Mouse (Mus musculus) stomach, embryonic 14.5 days (tissue): ENCODE results near the gene Zfp334. TPM values are rescaled to one million over a fixed set of nuclear protein-coding genes. Genes with fewer than 3 reads are reported as not detected.

Experiments used
- ATAC-seq: fragments of 200-750 bp; cut with Nextera tagmentation; 2 replicates; pipeline ENCODE4 v1.8.0; 2017; ENCODE audit warnings: low read depth, moderate TSS enrichment; ENCODE audit not compliant: insufficient number of reproducible peaks, insufficient read depth, low FRiP score
- H3K27ac ChIP-seq: fragments of 300-500 bp; sonication (generic); 2 replicates; pipeline ENCODE4 v1.5.1; 2014; ENCODE audit warnings: mild to moderate bottlenecking, low read length, moderate library complexity, mixed read lengths
- H3K27me3 ChIP-seq: fragments of 300-500 bp; sonication (generic); 2 replicates; pipeline ENCODE4 v1.6.1; 2014; ENCODE audit warnings: low read length, control low read depth, mixed read lengths; ENCODE audit not compliant: control insufficient read depth, insufficient read depth
- H3K36me3 ChIP-seq: fragments of 300-500 bp; sonication (generic); 2 replicates; pipeline ENCODE4 v1.6.1; 2014; ENCODE audit warnings: mild to moderate bottlenecking, control low read depth, low read length, moderate library complexity, mixed read lengths; ENCODE audit not compliant: control insufficient read depth, insufficient read depth
- H3K4me1 ChIP-seq: fragments of 300-500 bp; sonication (generic); 2 replicates; pipeline ENCODE4 v1.6.1; 2014; ENCODE audit warnings: low read length, control low read depth, mixed read lengths; ENCODE audit not compliant: control insufficient read depth, insufficient read depth
- H3K4me2 ChIP-seq: fragments of 300-500 bp; sonication (generic); replicated peaks from 2 replicates; pipeline ENCODE4 v1.6.1; 2014; ENCODE audit warnings: low read depth, low read length, control low read depth
- H3K4me3 ChIP-seq: fragments of 300-500 bp; sonication (generic); 2 replicates; pipeline ENCODE4 v1.5.1; 2014; ENCODE audit warnings: low read depth, low read length, control low read depth
- H3K9ac ChIP-seq: fragments of 300-500 bp; sonication (generic); replicated peaks from 2 replicates; pipeline ENCODE4 v1.6.1; 2014; ENCODE audit warnings: low read depth, mild to moderate bottlenecking, control low read depth, low read length, moderate library complexity, mixed read lengths
- H3K9me3 ChIP-seq: fragments of 300-500 bp; sonication (generic); 2 replicates; pipeline ENCODE4 v1.6.1; 2016; ENCODE audit warnings: low read depth, low read length, control low read depth; ENCODE audit not compliant: control insufficient read depth
- WGBS: fragments of 180-500 bp; shearing (Covaris S2); extraction: QIAGEN DNeasy Blood & Tissue Kit; methylation state at CpG from one replicate; pipeline ENCODE4 v1.1.7; 2014; 5-methylcytosine and 5-hydroxymethylcytosine counted together
- polyA plus RNA-seq: library from polyadenylated mRNA; unstranded; fragments of >200 nt; fragmentation: Nextera tagmentation; extraction: Ambion mirVana; gene quantifications from 2 replicates; pipeline ENCODE4 v1.2.1, GENCODE M21; 2014

Gene Zfp334
- polyA plus RNA-seq, 1 experiment from 2014 or later = 9.6 TPM

- no peak overlapping the region for H3K4me2 ChIP-seq
- no peak overlapping the region for H3K27ac ChIP-seq
- H3K4me3 ChIP-seq = no peak overlapping the region
- H3K36me3 ChIP-seq = no peaks in the 10 kb centered on the region
- no peak overlapping the region for H3K9ac ChIP-seq
- H3K9me3 ChIP-seq = no peaks in the 10 kb centered on the region
- no peak for ATAC-seq
- WGBS = 79% methylated on average over 4 of the region's 4 CpGs
- H3K27me3 ChIP-seq = no peaks in the 10 kb centered on the region
- H3K4me1 ChIP-seq = peaks cover 2% of the 10 kb centered on the region; the same call in 1 of the 2 replicates
Measured at GRCm38 (mm10) chr2:165392156-165392555, 4.1 kb upstream of the Zfp334 start.

GRCm38 (mm10) chr2:165391561-165391960 is 3.5 kb upstream of the Zfp334 start:
- no peak for ATAC-seq
- Histone ChIP-seq H3K4me1 (peaks cover 5% of the 10 kb centered on the region; the same call in 1 of the 2 replicates), H3K4me2 (no peak overlapping the region), H3K36me3 (0 out of 2 replicates have a peak, but pooled peaks cover 2% of the 10 kb centered on the region), H3K27me3 (no peaks in the 10 kb centered on the region), H3K27ac (no peak overlapping the region), H3K9me3 (no peaks in the 10 kb centered on the region), H3K9ac (no peak overlapping the region), H3K4me3 (no peak overlapping the region)
- 17% methylated on average over 8 of the region's 8 CpGs for WGBS

- WGBS = 66% methylated on average over 6 of the region's 6 CpGs
- no peak overlapping the region for H3K4me3 ChIP-seq
- ATAC-seq = no peak
Measured at GRCm38 (mm10) chr2:165389299-165389952, 1.4 kb upstream of the Zfp334 start.

GRCm38 (mm10) chr2:165387370-165387769 is 689 bp downstream of the Zfp334 start:
- Histone ChIP-seq H3K36me3 (peaks cover 43% of the 10 kb centered on the region), H3K27ac (peak overlapping the region; percentile 82), H3K27me3 (no peaks in the 10 kb centered on the region), H3K9me3 (no peaks in the 10 kb centered on the region), H3K4me1 (peaks cover 5% of the 10 kb centered on the region; the same call in 1 of the 2 replicates), H3K9ac (peak overlapping the region; percentile 68), H3K4me3 (peak overlapping the region; percentile 57), H3K4me2 (peak overlapping the region; percentile 57)
- ATAC-seq = no peak
- WGBS = 10% methylated on average over 4 of the region's 4 CpGs

More at GRCm38 (mm10) chr2:165389299-165389952, 1.4 kb upstream of the Zfp334 start:
- H3K27me3 ChIP-seq = no peaks in the 10 kb centered on the region
- H3K9ac ChIP-seq = no peak overlapping the region
- H3K4me1 ChIP-seq = peaks cover 5% of the 10 kb centered on the region; the same call in 1 of the 2 replicates
- H3K4me2 ChIP-seq = no peak overlapping the region
- peaks cover 23% of the 10 kb centered on the region for H3K36me3 ChIP-seq
- no peak overlapping the region for H3K27ac ChIP-seq
- no peaks in the 10 kb centered on the region for H3K9me3 ChIP-seq

GRCm38 (mm10) chr2:165380050-165380449 is 8.0 kb downstream of the Zfp334 start:
- 95% methylated on average over 25 of the region's 25 CpGs for WGBS
- ATAC-seq = no peak
- H3K9ac ChIP-seq = no peak overlapping the region
- H3K27me3 ChIP-seq = no peaks in the 10 kb centered on the region
- H3K9me3 ChIP-seq = no peaks in the 10 kb centered on the region; the same call in 1 of the 2 replicates
- peaks cover 81% of the 10 kb centered on the region for H3K36me3 ChIP-seq
- no peak overlapping the region for H3K4me3 ChIP-seq
- no peaks in the 10 kb centered on the region for H3K4me1 ChIP-seq
- H3K4me2 ChIP-seq = no peak overlapping the region
- no peak overlapping the region for H3K27ac ChIP-seq

DNA sequence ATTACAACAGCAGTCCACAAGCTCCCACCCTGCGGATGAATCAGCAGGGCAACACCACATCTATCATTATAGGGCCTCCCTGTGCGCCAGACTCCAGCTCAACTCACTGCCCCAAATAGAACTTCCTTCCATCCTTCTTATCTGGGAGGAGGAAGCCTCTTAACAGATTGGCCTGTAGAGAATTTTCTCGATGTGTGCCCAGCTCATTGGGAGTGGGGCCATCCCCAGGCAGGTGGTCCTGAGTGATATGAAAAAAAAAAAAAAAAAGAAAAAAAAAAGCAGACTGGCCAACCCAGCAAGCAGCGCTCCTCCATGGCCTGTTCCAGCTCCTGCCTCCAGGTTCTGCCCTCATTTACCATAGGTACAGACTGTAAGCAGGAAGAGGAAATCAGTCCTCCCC is 12.1 kb downstream of the Zfp334 start:
- Histone ChIP-seq H3K9me3 (no peaks in the 10 kb centered on the region; the same call in 1 of the 2 replicates), H3K27me3 (no peaks in the 10 kb centered on the region), H3K36me3 (peaks cover 45% of the 10 kb centered on the region), H3K4me1 (no peaks in the 10 kb centered on the region), H3K27ac (no peak overlapping the region), H3K9ac (no peak overlapping the region), H3K4me3 (no peak overlapping the region), H3K4me2 (no peak overlapping the region)
- 71% methylated on average over 4 of the region's 4 CpGs for WGBS
- no peak for ATAC-seq

DNA sequence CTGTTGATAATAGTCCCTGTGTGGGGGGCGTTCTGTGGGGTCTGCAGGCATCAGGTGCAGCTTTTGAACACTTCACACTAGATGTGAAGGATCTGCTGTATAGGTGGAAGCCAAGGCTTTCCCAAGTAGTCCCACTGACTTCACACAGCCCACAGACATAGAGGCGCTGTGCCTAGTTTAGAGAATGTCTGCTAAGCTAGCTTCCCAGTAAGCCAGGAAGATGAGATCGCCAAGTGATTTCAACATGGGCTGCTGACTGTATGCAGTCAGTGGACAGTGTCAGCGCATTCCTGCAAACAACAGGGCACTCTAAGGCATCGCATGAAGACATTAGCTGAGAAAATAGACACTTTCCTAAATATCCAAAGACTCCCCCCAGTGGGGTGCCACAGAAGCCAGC is 12.6 kb downstream of the Zfp334 start:
- Histone ChIP-seq H3K27ac (no peak overlapping the region), H3K4me2 (no peak overlapping the region), H3K9me3 (no peaks in the 10 kb centered on the region; the same call in 1 of the 2 replicates), H3K4me1 (no peaks in the 10 kb centered on the region), H3K4me3 (no peak overlapping the region), H3K36me3 (peaks cover 40% of the 10 kb centered on the region), H3K27me3 (no peaks in the 10 kb centered on the region), H3K9ac (no peak overlapping the region)
- 92% methylated on average over 5 of the region's 5 CpGs for WGBS
- ATAC-seq = no peak

DNA sequence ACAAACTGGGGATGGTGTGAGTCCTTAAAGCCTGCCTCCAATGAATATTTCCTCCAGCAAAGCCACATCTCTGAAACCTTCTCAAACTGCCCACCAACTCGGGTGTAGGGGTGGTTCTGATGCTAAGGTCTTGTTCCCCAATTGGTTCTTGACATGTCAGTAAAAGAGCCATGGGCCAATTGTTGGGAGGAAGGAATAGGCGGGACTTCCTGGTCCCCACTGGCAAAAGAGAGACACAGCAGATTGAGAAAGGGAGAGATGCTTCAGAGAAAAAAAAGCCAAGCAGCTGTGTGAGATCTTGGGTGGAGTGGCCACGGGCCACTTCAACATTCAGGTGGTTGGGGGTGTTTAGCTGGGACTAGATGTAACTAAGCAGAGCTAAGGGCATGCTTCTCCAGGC is 17.0 kb downstream of the Zfp334 start:
- Histone ChIP-seq H3K4me3 (no peak overlapping the region), H3K27me3 (peaks cover 3% of the 10 kb centered on the region; the same call in 1 of the 2 replicates), H3K4me1 (0 out of 2 replicates have a peak, but pooled peaks cover 15% of the 10 kb centered on the region), H3K9ac (no peak overlapping the region), H3K27ac (no peak overlapping the region), H3K9me3 (no peaks in the 10 kb centered on the region), H3K4me2 (no peak overlapping the region), H3K36me3 (0 out of 2 replicates have a peak, but pooled peaks cover 3% of the 10 kb centered on the region)
- ATAC-seq = no peak
- WGBS = 15% methylated on average over 3 of the region's 3 CpGs
